Mouse (Mus musculus): ENCODE data around the gene Fbxl16. TPM values are rescaled to one million over a fixed set of nuclear protein-coding genes. Genes with fewer than 3 reads are reported as not detected.

Fbxl16 gene
- total and polyA plus RNA-seq, 2 experiments from 2014 or later = 0.25 TPM; not detected in 1

GRCm38 (mm10) chr17:25836397-25837075 is 27.7 kb downstream of the Fbxl16 start:
- TF ChIP-seq CTCF (IDR thresholded peaks at IDR 0.05; ENCODE audit: low read depth) (no peak), EP300 (IDR thresholded peaks at IDR 0.05; ENCODE audit: low read depth) (no peak)
- Histone ChIP-seq H3K4me3 (ENCODE audit: low read depth, low read length) (peak overlapping the region; percentile 48), H3K27ac (ENCODE audit: low read depth) (peak overlapping the region; percentile 77), H3K27me3 (ENCODE audit: control insufficient read depth, insufficient read depth, low read length) (no peaks in the 10 kb centered on the region), H3K4me1 (ENCODE audit: control insufficient read depth, insufficient read depth) (peaks cover 36% of the 10 kb centered on the region), H3K9ac (replicated peaks; ENCODE audit: low read depth, low read length) (peak overlapping the region; percentile 57), H3K4me2 (ENCODE audit: low read depth, low read length) (peak overlapping the region; percentile 86), H3K9me3 (replicated peaks; ENCODE audit: control insufficient read depth, low read length) (no peaks in the 10 kb centered on the region), H3K36me3 (replicated peaks; ENCODE audit: control insufficient read depth, insufficient read depth, low read length) (peaks cover 38% of the 10 kb centered on the region)
- no peak for DNase-seq (ENCODE audit: low spot score)
- WGBS = 21% methylated on average over 23 of the region's 23 CpGs
- ATAC-seq (ENCODE audit: insufficient read depth, low read depth) = no peak

DNA sequence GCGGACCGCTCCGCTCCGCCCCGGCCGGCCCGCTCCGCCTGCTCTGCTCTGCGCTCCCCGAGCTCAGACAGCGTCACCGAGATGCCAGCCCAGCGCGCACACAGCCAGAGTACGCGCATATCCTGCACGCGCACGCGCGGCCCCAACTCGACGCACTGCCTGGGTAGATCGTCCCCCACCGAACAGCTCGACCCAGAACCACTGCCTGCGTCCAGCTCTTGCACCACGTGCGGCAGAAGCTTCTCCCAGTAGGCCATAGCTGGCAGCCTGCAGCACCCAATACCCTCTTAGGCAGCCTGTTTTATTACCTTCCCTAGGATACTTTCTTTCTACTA is 28.2 kb downstream of the Fbxl16 start, which contains the start of gene Rhbdl1:
Gene Rhbdl1 (minus strand): TSS at position 220 of the 335 bp plus-strand sequence.
- peak within 1 kb of the TSS; percentile 48 for H3K4me3 ChIP-seq (ENCODE audit: low read depth, low read length)
- WGBS = under 1% methylated on average over 29 of the region's 29 CpGs
- H3K36me3 ChIP-seq (replicated peaks; ENCODE audit: control insufficient read depth, insufficient read depth, low read length) = peaks cover 42% of the 10 kb centered on the region
- H3K4me2 ChIP-seq (ENCODE audit: low read depth, low read length) = peak within 1 kb of the TSS; percentile 86
- H3K9me3 ChIP-seq (replicated peaks; ENCODE audit: control insufficient read depth, low read length) = no peaks in the 10 kb centered on the region
- TF ChIP-seq EP300 (IDR thresholded peaks at IDR 0.05; ENCODE audit: low read depth) (no peak), CTCF (IDR thresholded peaks at IDR 0.05; ENCODE audit: low read depth) (no peak)
- H3K9ac ChIP-seq (replicated peaks; ENCODE audit: low read depth, low read length) = peak within 1 kb of the TSS; percentile 57
- peak within 1 kb of the TSS; percentile 77 for H3K27ac ChIP-seq (ENCODE audit: low read depth)
- ATAC-seq (ENCODE audit: insufficient read depth, low read depth) = peak; percentile 7
- peaks cover 31% of the 10 kb centered on the region for H3K4me1 ChIP-seq (ENCODE audit: control insufficient read depth, insufficient read depth)
- DNase-seq (ENCODE audit: low spot score) = peak; percentile 61
- no peaks in the 10 kb centered on the region for H3K27me3 ChIP-seq (ENCODE audit: control insufficient read depth, insufficient read depth, low read length)

DNA sequence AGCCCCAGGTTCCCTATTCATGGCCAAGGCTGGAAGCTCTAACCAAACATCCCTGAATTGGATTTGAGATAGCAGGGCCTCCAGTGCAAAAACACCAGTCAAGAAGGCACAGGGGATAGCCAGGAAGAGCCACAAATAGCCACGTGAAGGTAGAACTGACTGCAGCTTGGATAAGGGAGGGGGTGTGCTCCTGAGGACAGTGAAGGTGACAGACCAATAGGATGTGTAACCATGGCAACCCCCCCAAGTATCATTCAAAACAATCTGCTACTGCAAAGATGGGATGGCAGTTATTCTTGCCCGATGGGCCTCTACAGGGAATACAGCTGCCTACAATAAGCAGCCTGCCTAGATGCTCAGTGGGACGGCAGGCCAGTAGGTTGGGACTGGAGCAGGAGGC is 28.6 kb downstream of the Fbxl16 start:
- Histone ChIP-seq H3K9me3 (replicated peaks; ENCODE audit: control insufficient read depth, low read length) (no peaks in the 10 kb centered on the region), H3K4me1 (ENCODE audit: control insufficient read depth, insufficient read depth) (peaks cover 29% of the 10 kb centered on the region), H3K27me3 (ENCODE audit: control insufficient read depth, insufficient read depth, low read length) (no peaks in the 10 kb centered on the region), H3K9ac (replicated peaks; ENCODE audit: low read depth, low read length) (no peak overlapping the region; the same call in 1 of the 2 replicates), H3K4me3 (ENCODE audit: low read depth, low read length) (no peak overlapping the region), H3K36me3 (replicated peaks; ENCODE audit: control insufficient read depth, insufficient read depth, low read length) (peaks cover 47% of the 10 kb centered on the region), H3K4me2 (ENCODE audit: low read depth, low read length) (0 out of 2 replicates have a peak overlapping the region, but pooled peaks have one; percentile 86), H3K27ac (ENCODE audit: low read depth) (peak overlapping the region; percentile 77)
- TF ChIP-seq EP300 (IDR thresholded peaks at IDR 0.05; ENCODE audit: low read depth) = no peak
- no peak for TF ChIP-seq CTCF (IDR thresholded peaks at IDR 0.05; ENCODE audit: low read depth)
- DNase-seq (ENCODE audit: low spot score) (no peak), ATAC-seq (ENCODE audit: insufficient read depth, low read depth) (no peak)
- 32% methylated on average over 3 of the region's 3 CpGs for WGBS

DNA sequence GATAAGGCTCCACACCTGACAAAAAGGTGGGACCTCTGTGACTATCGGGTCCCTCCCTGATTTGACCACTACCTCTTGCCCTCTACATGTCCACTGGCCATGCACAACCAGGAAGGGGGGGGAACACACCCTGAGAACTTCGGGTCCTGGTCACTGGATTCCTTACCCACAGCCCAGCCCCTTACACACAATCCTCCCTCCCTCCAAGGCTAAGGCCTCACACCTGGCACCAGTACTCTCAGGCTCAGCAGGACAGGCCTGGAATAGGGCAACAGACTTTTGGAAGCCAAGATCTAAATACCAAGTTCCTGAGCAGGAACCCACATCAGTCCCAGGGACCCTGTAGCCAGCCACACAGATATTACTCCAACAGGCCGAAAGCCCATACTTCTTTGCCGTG is 30.0 kb downstream of the Fbxl16 start:
- no peak for TF ChIP-seq CTCF (IDR thresholded peaks at IDR 0.05; ENCODE audit: low read depth)
- no peak for TF ChIP-seq EP300 (IDR thresholded peaks at IDR 0.05; ENCODE audit: low read depth)
- Histone ChIP-seq H3K27me3 (ENCODE audit: control insufficient read depth, insufficient read depth, low read length) (no peaks in the 10 kb centered on the region), H3K4me3 (ENCODE audit: low read depth, low read length) (no peak overlapping the region), H3K9ac (replicated peaks; ENCODE audit: low read depth, low read length) (no peak overlapping the region), H3K36me3 (replicated peaks; ENCODE audit: control insufficient read depth, insufficient read depth, low read length) (peaks cover 48% of the 10 kb centered on the region), H3K4me2 (ENCODE audit: low read depth, low read length) (no peak overlapping the region), H3K27ac (ENCODE audit: low read depth) (no peak overlapping the region), H3K9me3 (replicated peaks; ENCODE audit: control insufficient read depth, low read length) (no peaks in the 10 kb centered on the region), H3K4me1 (ENCODE audit: control insufficient read depth, insufficient read depth) (peaks cover 36% of the 10 kb centered on the region)
- ATAC-seq (ENCODE audit: insufficient read depth, low read depth) = no peak
- DNase-seq (ENCODE audit: low spot score) = no peak
- WGBS = 79% methylated on average over 4 of the region's 4 CpGs

- ATAC-seq (ENCODE audit: insufficient read depth, low read depth) (no peak), DNase-seq (ENCODE audit: low spot score) (no peak)
- H3K9ac ChIP-seq (replicated peaks; ENCODE audit: low read depth, low read length) = no peak overlapping the region
- H3K36me3 ChIP-seq (replicated peaks; ENCODE audit: control insufficient read depth, insufficient read depth, low read length) = peaks cover 48% of the 10 kb centered on the region
- H3K4me1 ChIP-seq (ENCODE audit: control insufficient read depth, insufficient read depth) = peaks cover 32% of the 10 kb centered on the region
- H3K27me3 ChIP-seq (ENCODE audit: control insufficient read depth, insufficient read depth, low read length) = no peaks in the 10 kb centered on the region
- TF ChIP-seq EP300 (IDR thresholded peaks at IDR 0.05; ENCODE audit: low read depth) (no peak), CTCF (IDR thresholded peaks at IDR 0.05; ENCODE audit: low read depth) (no peak)
- no peak overlapping the region for H3K27ac ChIP-seq (ENCODE audit: low read depth)
- no peak overlapping the region for H3K4me2 ChIP-seq (ENCODE audit: low read depth, low read length)
- no peaks in the 10 kb centered on the region for H3K9me3 ChIP-seq (replicated peaks; ENCODE audit: control insufficient read depth, low read length)
- 82% methylated on average over 14 of the region's 14 CpGs for WGBS
- H3K4me3 ChIP-seq (ENCODE audit: low read depth, low read length) = no peak overlapping the region
Observed at GRCm38 (mm10) chr17:25839455-25840235, 30.8 kb downstream of the Fbxl16 start.
